Mouse (Mus musculus): ENCODE results near the gene Col25a1. TPM values are rescaled to one million over a fixed set of nuclear protein-coding genes. Genes with fewer than 3 reads are reported as not detected.
A peak's percentile ranks its signal among the peaks of the same experiment; 100 is the strongest.

Col25a1 gene
- polyA plus RNA-seq, 1 experiment = 0.04 TPM

GRCm38 (mm10) chr3:130556263-130556662 is 425.0 kb downstream of the Col25a1 start:
- H3K27ac ChIP-seq (ENCODE audit: insufficient read depth, low read depth, low read length) = no peak overlapping the region
- WGBS = 9% methylated on average over 1 of the region's 1 CpGs
- no peaks in the 10 kb centered on the region for H3K4me1 ChIP-seq (ENCODE audit: control insufficient read depth, insufficient read depth, insufficient read length, low read length)
- H3K4me3 ChIP-seq (ENCODE audit: low read depth, low read length) = no peak overlapping the region
- no peaks in the 10 kb centered on the region for H3K36me3 ChIP-seq (ENCODE audit: control insufficient read depth, insufficient read depth, low read length)
- no peak for TF ChIP-seq POLR2A (IDR thresholded peaks at IDR 0.05; ENCODE audit: low read depth, low read length)
- no peak for TF ChIP-seq CTCF (IDR thresholded peaks at IDR 0.05; ENCODE audit: extremely low read depth, insufficient read length, insufficient replicate concordance, low read depth, low read length)
- H3K27me3 ChIP-seq (ENCODE audit: control insufficient read depth, insufficient read depth, low read length) = no peaks in the 10 kb centered on the region

- H3K27me3 ChIP-seq (ENCODE audit: control insufficient read depth, insufficient read depth, low read length) = no peaks in the 10 kb centered on the region
- H3K36me3 ChIP-seq (ENCODE audit: control insufficient read depth, insufficient read depth, low read length) = no peaks in the 10 kb centered on the region
- 91% methylated on average over 6 of the region's 6 CpGs for WGBS
- TF ChIP-seq CTCF (IDR thresholded peaks at IDR 0.05; ENCODE audit: extremely low read depth, insufficient read length, insufficient replicate concordance, low read depth, low read length) (no peak), POLR2A (IDR thresholded peaks at IDR 0.05; ENCODE audit: low read depth, low read length) (no peak)
- no peak overlapping the region for H3K4me3 ChIP-seq (ENCODE audit: low read depth, low read length)
- no peaks in the 10 kb centered on the region for H3K4me1 ChIP-seq (ENCODE audit: control insufficient read depth, insufficient read depth, insufficient read length, low read length)
- no peak overlapping the region for H3K27ac ChIP-seq (ENCODE audit: insufficient read depth, low read depth, low read length)
These were observed 434.3 kb downstream of the Col25a1 start for GRCm38 (mm10) chr3:130565586-130565985.

- H3K27ac ChIP-seq (ENCODE audit: insufficient read depth, low read depth, low read length) = no peak overlapping the region
- WGBS = 85% methylated on average over 16 of the region's 16 CpGs
- TF ChIP-seq POLR2A (IDR thresholded peaks at IDR 0.05; ENCODE audit: low read depth, low read length) = no peak
- TF ChIP-seq CTCF (IDR thresholded peaks at IDR 0.05; ENCODE audit: extremely low read depth, insufficient read length, insufficient replicate concordance, low read depth, low read length) = no peak
- H3K4me3 ChIP-seq (ENCODE audit: low read depth, low read length) = no peak overlapping the region
- H3K36me3 ChIP-seq (ENCODE audit: control insufficient read depth, insufficient read depth, low read length) = no peaks in the 10 kb centered on the region
- H3K27me3 ChIP-seq (ENCODE audit: control insufficient read depth, insufficient read depth, low read length) = no peaks in the 10 kb centered on the region
- H3K4me1 ChIP-seq (ENCODE audit: control insufficient read depth, insufficient read depth, insufficient read length, low read length) = no peaks in the 10 kb centered on the region
These were observed 437.2 kb downstream of the Col25a1 start for GRCm38 (mm10) chr3:130568331-130569095.

GRCm38 (mm10) chr3:130573243-130573642 is 441.9 kb downstream of the Col25a1 start:
- Histone ChIP-seq H3K4me1 (ENCODE audit: control insufficient read depth, insufficient read depth, insufficient read length, low read length) (no peaks in the 10 kb centered on the region), H3K36me3 (ENCODE audit: control insufficient read depth, insufficient read depth, low read length) (no peaks in the 10 kb centered on the region), H3K27ac (ENCODE audit: insufficient read depth, low read depth, low read length) (no peak overlapping the region), H3K4me3 (ENCODE audit: low read depth, low read length) (no peak overlapping the region), H3K27me3 (ENCODE audit: control insufficient read depth, insufficient read depth, low read length) (no peaks in the 10 kb centered on the region)
- TF ChIP-seq POLR2A (IDR thresholded peaks at IDR 0.05; ENCODE audit: low read depth, low read length) (no peak), CTCF (IDR thresholded peaks at IDR 0.05; ENCODE audit: extremely low read depth, insufficient read length, insufficient replicate concordance, low read depth, low read length) (no peak)
- WGBS = 76% methylated on average over 5 of the region's 5 CpGs

GRCm38 (mm10) chr3:130574652-130575051 is 443.4 kb downstream of the Col25a1 start:
- Histone ChIP-seq H3K36me3 (ENCODE audit: control insufficient read depth, insufficient read depth, low read length) (no peaks in the 10 kb centered on the region), H3K4me1 (ENCODE audit: control insufficient read depth, insufficient read depth, insufficient read length, low read length) (no peaks in the 10 kb centered on the region), H3K27ac (ENCODE audit: insufficient read depth, low read depth, low read length) (no peak overlapping the region), H3K27me3 (ENCODE audit: control insufficient read depth, insufficient read depth, low read length) (no peaks in the 10 kb centered on the region), H3K4me3 (ENCODE audit: low read depth, low read length) (no peak overlapping the region)
- TF ChIP-seq CTCF (IDR thresholded peaks at IDR 0.05; ENCODE audit: extremely low read depth, insufficient read length, insufficient replicate concordance, low read depth, low read length) = no peak
- TF ChIP-seq POLR2A (IDR thresholded peaks at IDR 0.05; ENCODE audit: low read depth, low read length) = no peak
- 17% methylated on average over 5 of the region's 5 CpGs for WGBS

GRCm38 (mm10) chr3:130576683-130577082 is 445.4 kb downstream of the Col25a1 start:
- no peaks in the 10 kb centered on the region for H3K4me1 ChIP-seq (ENCODE audit: control insufficient read depth, insufficient read depth, insufficient read length, low read length)
- H3K4me3 ChIP-seq (ENCODE audit: low read depth, low read length) = no peak overlapping the region
- 70% methylated on average over 6 of the region's 6 CpGs for WGBS
- no peak overlapping the region for H3K27ac ChIP-seq (ENCODE audit: insufficient read depth, low read depth, low read length)
- no peaks in the 10 kb centered on the region for H3K27me3 ChIP-seq (ENCODE audit: control insufficient read depth, insufficient read depth, low read length)
- no peaks in the 10 kb centered on the region for H3K36me3 ChIP-seq (ENCODE audit: control insufficient read depth, insufficient read depth, low read length)
- peak; percentile 65; the same call in 1 of the 2 replicates for TF ChIP-seq CTCF (IDR thresholded peaks at IDR 0.05; ENCODE audit: extremely low read depth, insufficient read length, insufficient replicate concordance, low read depth, low read length)
- TF ChIP-seq POLR2A (IDR thresholded peaks at IDR 0.05; ENCODE audit: low read depth, low read length) = no peak

GRCm38 (mm10) chr3:130579501-130579900 is 448.2 kb downstream of the Col25a1 start:
- Histone ChIP-seq H3K4me1 (ENCODE audit: control insufficient read depth, insufficient read depth, insufficient read length, low read length) (no peaks in the 10 kb centered on the region), H3K27me3 (ENCODE audit: control insufficient read depth, insufficient read depth, low read length) (no peaks in the 10 kb centered on the region), H3K27ac (ENCODE audit: insufficient read depth, low read depth, low read length) (no peak overlapping the region), H3K36me3 (ENCODE audit: control insufficient read depth, insufficient read depth, low read length) (no peaks in the 10 kb centered on the region), H3K4me3 (ENCODE audit: low read depth, low read length) (no peak overlapping the region)
- 74% methylated on average over 17 of the region's 17 CpGs for WGBS
- TF ChIP-seq POLR2A (IDR thresholded peaks at IDR 0.05; ENCODE audit: low read depth, low read length) = no peak
- TF ChIP-seq CTCF (IDR thresholded peaks at IDR 0.05; ENCODE audit: extremely low read depth, insufficient read length, insufficient replicate concordance, low read depth, low read length) = no peak
